Mouse (Mus musculus) frontal cortex, adult (tissue): Measurements from ENCODE around the gene C1qtnf9.

Experiments
- ATAC-seq: cut with Nextera tagmentation; 2 replicates; pipeline ENCODE4 v1.9.2; 2017; ENCODE audit warnings: mild to moderate bottlenecking, moderate library complexity, mixed read lengths; ENCODE audit not compliant: low TSS enrichment

C1qtnf9 gene

DNA sequence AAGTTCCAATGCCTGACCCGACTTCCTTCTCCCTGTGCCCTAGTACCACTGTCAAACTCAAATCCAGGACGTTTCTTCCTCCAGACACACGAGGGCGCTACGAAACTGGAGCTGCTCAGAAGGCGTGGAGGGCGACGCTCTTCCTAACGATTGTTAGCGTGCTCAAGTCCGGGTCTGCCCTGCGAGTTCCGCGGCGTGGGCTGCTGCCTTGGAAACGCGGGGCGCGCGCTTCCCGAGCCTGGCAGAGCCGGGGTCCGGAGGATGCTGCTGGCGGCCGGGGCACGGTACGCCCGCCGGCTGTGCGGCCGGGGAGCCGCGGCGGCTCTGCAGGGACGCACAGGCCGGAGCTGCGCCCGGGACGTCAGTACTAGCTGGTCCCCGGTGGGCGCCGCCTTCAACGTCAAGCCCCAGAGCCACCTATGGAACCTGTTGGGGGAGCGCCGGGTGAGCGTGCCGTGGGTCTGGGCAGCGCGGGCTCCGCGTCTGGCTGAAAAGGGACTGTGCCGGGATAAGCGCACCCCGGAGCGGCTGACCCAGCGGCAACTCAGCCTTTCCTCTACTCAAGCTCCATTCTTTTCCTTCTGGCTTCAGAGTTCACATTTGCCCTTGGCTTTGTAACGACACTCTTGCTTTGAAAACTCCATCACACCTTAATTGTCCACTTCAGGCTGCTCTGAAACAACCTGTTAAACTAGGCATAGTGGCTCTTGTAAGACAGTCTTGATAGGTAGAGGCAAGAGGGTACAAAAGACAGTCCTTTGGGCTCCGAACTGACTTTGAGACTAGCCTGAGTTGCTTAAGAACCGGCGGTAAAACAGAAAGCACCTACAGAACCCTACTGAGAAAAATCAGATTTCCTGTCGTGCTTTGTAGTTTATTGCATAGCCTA, 16.7 kb downstream of the C1qtnf9 start, which contains the start of gene Mipep:
Gene Mipep (plus strand): TSS at position 147 of the 889 bp plus-strand sequence.
- ATAC-seq: peak; percentile 99

DNA sequence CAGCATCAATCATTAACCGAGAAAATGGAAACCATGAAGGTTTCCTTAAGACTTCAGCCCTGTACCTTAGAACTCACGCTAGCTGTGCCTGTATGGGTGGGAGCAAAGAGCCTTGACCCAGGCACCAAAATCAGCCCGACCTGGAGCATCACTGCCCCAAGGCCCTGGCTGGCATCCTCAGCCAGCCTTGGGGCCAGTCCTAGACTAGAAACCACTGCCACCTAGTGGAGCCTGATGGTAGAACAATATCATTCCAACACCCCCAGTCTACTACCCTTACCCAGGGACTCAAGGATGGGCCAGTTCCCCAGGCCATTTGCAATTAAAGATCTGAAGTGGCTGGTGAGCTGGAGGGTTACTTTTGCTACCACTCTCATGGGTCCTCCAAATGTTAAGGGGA, 22.2 kb downstream of the C1qtnf9 start:
- ATAC-seq: peak; percentile 83

DNA sequence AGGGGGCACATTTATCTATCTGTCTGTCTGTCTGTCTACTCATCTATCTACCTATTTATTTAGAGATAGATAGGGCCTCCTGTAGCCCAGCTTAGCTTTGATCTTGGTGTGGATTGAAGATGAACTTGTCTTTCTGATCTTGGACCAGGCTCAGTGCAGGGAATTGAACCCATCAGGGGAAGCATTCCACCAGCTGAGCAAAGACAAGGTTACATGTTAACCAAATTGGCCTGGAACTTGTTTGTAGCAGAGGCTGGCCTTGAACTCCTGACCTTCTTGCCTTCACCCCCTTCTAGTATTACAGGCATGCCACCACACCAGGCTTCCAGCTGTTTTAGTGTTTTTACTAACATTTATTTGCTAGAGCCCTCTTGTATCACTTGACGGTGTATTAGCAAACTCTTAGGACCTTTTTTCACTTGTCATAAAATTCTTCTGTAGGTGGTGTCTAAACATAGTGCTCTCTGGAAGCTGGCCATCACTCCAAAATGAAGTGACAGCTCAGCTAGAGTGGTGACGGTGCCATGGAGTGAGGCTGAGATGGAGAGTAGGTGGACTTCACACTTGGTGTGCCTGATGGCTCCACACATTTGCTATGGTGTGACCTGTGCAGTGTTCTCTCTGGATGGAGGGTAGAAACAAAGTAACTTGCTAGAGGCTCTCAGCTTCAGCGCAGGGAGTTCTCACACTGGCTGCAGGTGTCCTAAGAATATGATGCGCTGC, 28.8 kb downstream of the C1qtnf9 start:
- peak; percentile 93 for ATAC-seq

DNA sequence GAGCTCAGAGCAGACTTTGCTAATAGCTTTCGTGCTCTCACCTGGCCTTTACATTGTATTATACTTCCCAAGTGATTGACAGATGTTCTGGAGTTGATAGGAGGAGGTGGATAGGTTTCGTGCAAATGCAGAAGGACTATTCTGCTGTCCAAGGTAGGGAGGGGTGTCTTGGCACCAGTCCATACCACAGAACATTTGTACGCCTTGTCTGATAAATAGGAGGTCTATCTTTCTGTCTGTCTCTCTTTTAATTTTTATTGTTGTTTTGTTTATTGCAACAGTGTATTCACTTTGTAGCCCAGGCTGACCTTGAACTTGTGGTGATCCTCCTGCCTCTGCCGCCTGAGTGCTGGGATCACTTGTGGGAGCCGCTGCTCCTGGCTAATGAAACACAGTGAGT, 29.7 kb downstream of the C1qtnf9 start:
- ATAC-seq: no peak

DNA sequence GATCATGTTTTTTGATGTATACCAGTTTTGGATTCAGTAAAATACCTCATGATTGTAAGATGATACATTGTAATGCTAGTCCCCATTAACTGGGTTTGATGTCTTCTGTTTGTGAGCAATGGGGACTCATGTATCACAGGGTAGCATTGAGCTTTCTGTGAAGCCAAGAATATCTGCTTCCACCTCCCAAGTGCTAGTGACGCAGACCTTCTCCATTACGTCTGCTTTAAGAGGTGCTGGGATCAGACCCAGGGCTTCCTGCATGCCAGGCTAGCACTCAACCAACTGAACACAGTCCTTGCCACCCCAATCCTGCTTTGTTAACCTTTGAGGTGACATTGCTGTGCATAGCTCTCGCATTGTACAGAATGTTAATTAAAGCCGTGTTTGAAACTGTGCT, 30.8 kb downstream of the C1qtnf9 start:
- ATAC-seq: no peak

GRCm38 (mm10) chr14:60799762-60800728, 32.1 kb downstream of the C1qtnf9 start:
- ATAC-seq: no peak; the same call in 1 of the 2 replicates

DNA sequence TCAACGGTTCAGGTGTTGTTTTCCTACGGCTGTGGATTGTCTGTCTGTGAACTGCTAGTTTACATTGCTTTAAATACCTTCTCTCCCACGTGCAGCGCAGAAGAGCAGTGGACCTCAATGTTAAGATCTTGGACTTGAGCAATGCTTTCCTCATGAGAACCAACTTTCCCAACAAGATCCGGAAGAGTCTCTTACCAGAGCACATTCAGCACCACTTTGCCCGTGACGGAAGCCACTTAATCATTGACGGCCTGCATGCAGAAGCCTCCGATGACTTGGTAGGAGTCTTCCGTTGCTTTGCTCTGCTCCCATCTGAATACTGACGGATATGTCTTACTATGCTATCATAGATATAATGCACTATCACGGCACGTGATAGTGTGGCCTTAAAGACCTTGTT, 34.1 kb downstream of the C1qtnf9 start:
- ATAC-seq: no peak

DNA sequence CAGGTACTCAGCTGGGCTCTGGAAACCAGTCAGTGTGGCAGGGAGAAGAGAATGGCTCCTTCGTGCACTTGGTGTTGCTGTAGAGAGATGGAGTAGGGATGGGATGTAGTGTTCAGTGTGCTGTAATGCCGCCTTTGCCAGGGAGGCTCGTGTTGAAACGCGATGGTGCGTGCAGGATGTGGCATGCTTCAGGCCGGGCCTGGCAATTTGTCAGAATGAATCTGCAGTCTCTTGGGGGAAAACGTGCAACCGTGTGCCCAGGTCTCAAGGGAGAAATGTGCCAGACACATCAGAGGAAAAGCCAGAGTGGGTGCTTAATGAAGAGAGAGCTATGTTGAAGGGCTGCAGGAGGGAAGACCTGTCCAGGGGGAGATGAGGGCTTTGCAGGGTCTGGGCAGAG, 37.0 kb downstream of the C1qtnf9 start:
- no peak for ATAC-seq

GRCm38 (mm10) chr14:60805871-60806270, 37.9 kb downstream of the C1qtnf9 start:
- ATAC-seq: no peak

DNA sequence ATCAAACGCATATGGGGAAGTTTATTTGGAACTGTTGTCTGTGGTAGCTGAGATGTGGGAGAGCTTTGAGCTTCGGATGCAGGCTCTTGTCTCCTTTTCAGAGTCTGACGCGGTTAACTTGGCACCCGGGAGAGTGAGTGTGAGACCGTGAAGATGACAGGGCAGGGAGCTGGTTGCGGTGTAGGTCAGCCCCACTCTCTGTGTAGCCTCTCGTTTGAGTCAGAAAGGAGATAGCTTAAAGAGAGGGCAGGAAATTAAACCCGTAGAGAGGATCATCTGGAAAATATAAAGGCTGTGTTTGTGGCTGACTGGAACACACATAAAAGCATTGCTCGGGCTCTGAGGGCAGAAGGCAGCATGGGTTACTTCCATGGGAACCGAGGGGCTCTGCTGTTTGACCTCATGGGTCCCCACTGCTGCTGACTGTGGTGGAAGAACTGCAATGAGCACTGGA, 39.0 kb downstream of the C1qtnf9 start:
- peak; percentile 62 for ATAC-seq

GRCm38 (mm10) chr14:60809881-60810280, 41.9 kb downstream of the C1qtnf9 start:
- no peak for ATAC-seq

GRCm38 (mm10) chr14:60811547-60811946, 43.6 kb downstream of the C1qtnf9 start:
- no peak for ATAC-seq

DNA sequence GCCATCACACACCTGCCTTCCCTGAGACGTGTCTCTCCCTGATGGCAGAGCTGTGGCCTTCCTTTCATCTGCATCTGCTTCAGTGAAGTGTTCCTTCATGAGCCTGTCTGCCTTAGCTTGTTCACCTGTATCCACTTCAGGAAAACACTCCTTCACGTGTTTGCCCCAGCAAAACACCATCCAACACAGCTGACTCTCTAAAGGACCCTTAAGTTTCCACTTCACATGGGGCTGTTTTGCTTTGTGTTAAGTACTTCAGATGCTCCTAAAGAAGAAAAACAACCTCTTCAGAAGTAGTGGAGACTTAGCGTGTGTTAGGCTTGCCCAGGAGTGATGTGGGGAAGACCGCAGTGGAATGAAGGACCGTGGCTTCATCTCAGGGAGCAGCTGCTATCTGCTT, 47.2 kb downstream of the C1qtnf9 start:
- no peak for ATAC-seq

GRCm38 (mm10) chr14:60818045-60818444, 50.1 kb downstream of the C1qtnf9 start:
- no peak for ATAC-seq

- no peak for ATAC-seq
These were observed 62.2 kb downstream of the C1qtnf9 start for GRCm38 (mm10) chr14:60830096-60830495.
